Mouse (Mus musculus): ENCODE results near the gene Msi2. TPM values are rescaled to one million over a fixed set of nuclear protein-coding genes. Genes with fewer than 3 reads are reported as not detected.

Msi2 gene
- total RNA-seq, 2 experiments from 2014 or later = 110 to 113 TPM

GRCm38 (mm10) chr11:88291688-88292087 lies 426.6 kb downstream of the Msi2 start:
- DNase-seq (ENCODE audit: low spot score in 2 of 2) = peak; percentile 10 to 34

GRCm38 (mm10) chr11:88291245-88291644 lies 427.1 kb downstream of the Msi2 start:
- no peak for DNase-seq (ENCODE audit: low spot score in 2 of 2)

Small RNAs within 50 kb of the gene (microRNA-seq; reads per million reads assigned to microRNA genes)
- 0.25 to 1.2 reads per million in 2 experiments for gene Mir378b

Other genes with a start within 250 kb of the Msi2 start
- gene Akap1, start 146.1 kb upstream of the Msi2 start, total RNA-seq (2021) = 10 to 100 TPM; 40.9 to 42.9 TPM
- 10 to 100 TPM; 13.9 to 16.3 TPM for gene Scpep1, start 237.0 kb upstream of the Msi2 start, total RNA-seq (2021)
- not detected for gene Elobl, start 248.4 kb upstream of the Msi2 start, total RNA-seq (2021)

Data from layer of hippocampus, adult 18-20 months (tissue).